Mouse (Mus musculus) cerebellum, adult 2 months (tissue): Measurements from ENCODE around the gene Sdk1. TPM values are rescaled to one million over a fixed set of nuclear protein-coding genes. Genes with fewer than 3 reads are reported as not detected.

Experiments used
- DNase-seq, 2 experiments: peaks; one replicate each; pipeline ENCODE4 v3.0.0; 2021
- H3K27ac ChIP-seq: fragments of 200-500 bp; 2 replicates; pipeline ENCODE4 v1.5.1; 2012; ENCODE audit warnings: low read length, control low read depth, inconsistent platforms; ENCODE audit not compliant: insufficient read depth
- H3K27me3 ChIP-seq: fragments of 200-500 bp; 2 replicates; pipeline ENCODE4 v1.6.1; 2012; ENCODE audit warnings: inconsistent platforms, mild to moderate bottlenecking, low read length, moderate library complexity; ENCODE audit not compliant: control insufficient read depth, insufficient read depth
- H3K4me1 ChIP-seq: fragments of 200-500 bp; 2 replicates; pipeline ENCODE4 v1.6.1; 2011; ENCODE audit warnings: low read length; ENCODE audit not compliant: control insufficient read depth, insufficient read depth
- H3K4me3 ChIP-seq: fragments of 200-500 bp; replicated peaks from 2 replicates; pipeline ENCODE3; 2011; ENCODE audit warnings: mild to moderate bottlenecking, low read depth, low read length, control low read depth; ENCODE audit not compliant: insufficient read depth
- CTCF ChIP-seq: fragments of 200-500 bp; IDR thresholded peaks from 2 replicates; pipeline ENCODE4 v1.5.1; 2011; ENCODE audit warnings: low read depth, mild to moderate bottlenecking, control low read depth, low read length, moderate library complexity, borderline replicate concordance; ENCODE audit not compliant: insufficient read depth
- POLR2A ChIP-seq: fragments of 200-500 bp; IDR thresholded peaks from 2 replicates; pipeline ENCODE4 v1.6.1; 2011; ENCODE audit warnings: low read length, control low read depth, borderline replicate concordance; ENCODE audit not compliant: insufficient read depth
- WGBS: fragments of 180-500 bp; shearing (Covaris S2); methylation state at CpG from one replicate; pipeline ENCODE4 v1.1.7; 2018; 5-methylcytosine and 5-hydroxymethylcytosine counted together
- polyA plus RNA-seq: library from polyadenylated mRNA; depleted of rRNA; stranded (reverse); fragments of >200 nt; gene quantifications from 2 replicates; pipeline ENCODE4 v1.2.3, GENCODE M21; 2012

Gene Sdk1
- polyA plus RNA-seq, 1 experiment, result 1.5 TPM

GRCm38 (mm10) chr5:141381581-141381980 is 140.3 kb downstream of the Sdk1 start:
- no peaks in the 10 kb centered on the region for H3K27me3 ChIP-seq
- H3K27ac ChIP-seq, result no peak overlapping the region
- 93% methylated on average over 7 of the region's 7 CpGs for WGBS
- H3K4me3 ChIP-seq, result no peak overlapping the region
- no peak for TF ChIP-seq POLR2A
- no peak for TF ChIP-seq CTCF
- no peaks in the 10 kb centered on the region for H3K4me1 ChIP-seq
- no peak for DNase-seq

DNA sequence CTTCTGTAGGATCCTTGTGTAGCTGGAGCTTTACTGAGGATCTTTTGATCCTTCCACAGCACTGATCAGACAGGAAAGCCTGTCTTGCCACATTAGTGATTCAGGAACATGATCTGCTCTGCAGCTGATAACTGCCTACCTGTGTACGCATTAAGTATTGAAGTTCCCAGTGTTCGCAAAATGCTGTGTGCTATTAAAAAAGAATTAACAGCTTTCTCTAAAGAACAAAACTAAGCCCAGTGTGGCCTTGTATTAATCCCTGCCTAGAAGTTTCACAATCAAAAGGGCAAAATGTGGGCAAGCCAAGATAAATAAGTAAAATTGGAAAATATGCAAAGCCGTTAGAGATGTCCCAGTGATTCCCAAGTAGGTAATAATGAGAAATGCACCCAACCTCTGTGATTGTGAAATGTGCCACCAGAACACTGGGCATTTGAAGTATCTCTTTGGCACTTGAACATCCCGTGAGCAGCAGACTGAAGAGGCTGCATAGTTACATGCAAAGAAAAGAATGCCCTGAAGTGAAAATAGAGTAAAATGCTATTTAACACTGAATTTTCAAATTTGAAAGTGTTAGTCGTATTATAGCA is 141.1 kb downstream of the Sdk1 start:
- H3K4me3 ChIP-seq, result no peak overlapping the region
- DNase-seq, result no peak
- H3K4me1 ChIP-seq, result no peaks in the 10 kb centered on the region
- H3K27me3 ChIP-seq, result no peaks in the 10 kb centered on the region
- no peak overlapping the region for H3K27ac ChIP-seq
- WGBS, result 95% methylated on average over 5 of the region's 5 CpGs
- TF ChIP-seq POLR2A (no peak), CTCF (no peak)

DNA sequence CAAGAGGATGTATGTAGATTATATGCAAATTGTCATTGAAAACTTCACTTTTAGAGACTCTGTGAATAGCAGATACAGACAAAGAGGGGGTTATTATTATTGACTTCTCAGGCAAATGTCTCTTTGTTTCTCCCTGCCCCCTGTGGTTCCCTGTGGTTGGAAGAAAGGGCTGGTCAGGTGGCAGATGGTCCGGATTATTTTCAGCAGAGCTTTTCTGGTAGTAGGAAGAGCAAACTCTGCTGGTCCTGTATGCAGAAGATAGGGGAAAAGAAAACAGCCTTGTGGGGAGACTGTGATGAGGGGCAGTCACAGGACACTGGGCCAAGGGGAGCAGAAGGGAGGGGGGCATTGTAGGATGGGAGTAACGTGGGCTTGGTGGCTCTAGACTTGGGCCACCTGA is 147.2 kb downstream of the Sdk1 start:
- TF ChIP-seq CTCF (no peak), POLR2A (no peak)
- peak in 1 of 2 experiments; percentile 1 for DNase-seq
- H3K4me3 ChIP-seq, result no peak overlapping the region
- no peaks in the 10 kb centered on the region for H3K27me3 ChIP-seq
- H3K4me1 ChIP-seq, result peaks cover 3% of the 10 kb centered on the region; the same call in 1 of the 2 replicates
- 28% methylated on average over 2 of the region's 2 CpGs for whole genome bisulfite sequencing
- H3K27ac ChIP-seq, result no peak overlapping the region

DNA sequence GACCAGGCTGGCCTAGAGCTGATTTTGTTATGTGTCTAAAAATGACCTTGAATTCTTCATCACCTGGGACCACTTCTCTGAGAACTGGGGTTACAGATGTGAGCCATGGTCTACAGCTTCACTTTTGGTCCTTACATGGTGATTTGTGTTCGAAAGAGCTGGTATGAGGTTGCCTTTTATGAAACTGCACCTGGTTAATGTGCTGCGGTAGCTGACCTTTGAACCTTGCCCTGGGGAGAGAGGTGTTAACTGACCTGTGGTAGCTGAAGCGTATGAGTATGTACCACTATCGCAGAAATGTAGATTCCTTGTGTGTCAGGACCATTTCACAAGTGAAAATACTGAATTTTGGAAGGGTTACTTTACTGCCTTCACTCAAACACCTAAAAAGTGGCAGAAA is 149.3 kb downstream of the Sdk1 start:
- H3K4me1 ChIP-seq, result peaks cover 3% of the 10 kb centered on the region; the same call in 1 of the 2 replicates
- TF ChIP-seq CTCF (no peak), POLR2A (no peak)
- 99% methylated on average over 4 of the region's 4 CpGs for WGBS
- H3K4me3 ChIP-seq, result no peak overlapping the region
- DNase-seq, result no peak
- H3K27ac ChIP-seq, result no peak overlapping the region
- H3K27me3 ChIP-seq, result no peaks in the 10 kb centered on the region

GRCm38 (mm10) chr5:141391153-141391552 is 149.9 kb downstream of the Sdk1 start:
- no peaks in the 10 kb centered on the region for H3K27me3 ChIP-seq
- H3K4me1 ChIP-seq, result peaks cover 3% of the 10 kb centered on the region; the same call in 1 of the 2 replicates
- no peak for DNase-seq
- H3K4me3 ChIP-seq, result no peak overlapping the region
- TF ChIP-seq POLR2A (no peak), CTCF (no peak)
- no peak overlapping the region for H3K27ac ChIP-seq
- WGBS, result 93% methylated on average over 5 of the region's 5 CpGs

GRCm38 (mm10) chr5:141393846-141394245 is 152.6 kb downstream of the Sdk1 start:
- TF ChIP-seq CTCF, result no peak
- no peak for TF ChIP-seq POLR2A

GRCm38 (mm10) chr5:141394586-141394985 is 153.3 kb downstream of the Sdk1 start:
- DNase-seq, result no peak
- no peaks in the 10 kb centered on the region for H3K4me1 ChIP-seq
- no peak overlapping the region for H3K27ac ChIP-seq
- WGBS, result 67% methylated on average over 8 of the region's 8 CpGs
- H3K27me3 ChIP-seq, result no peaks in the 10 kb centered on the region
- TF ChIP-seq CTCF, result no peak
- H3K4me3 ChIP-seq, result no peak overlapping the region

More at GRCm38 (mm10) chr5:141393846-141394245, 152.6 kb downstream of the Sdk1 start:
- H3K4me1 ChIP-seq, result no peaks in the 10 kb centered on the region
- WGBS, result 93% methylated on average over 4 of the region's 4 CpGs
- H3K27me3 ChIP-seq, result no peaks in the 10 kb centered on the region
- DNase-seq, result no peak
- H3K27ac ChIP-seq, result no peak overlapping the region
- no peak overlapping the region for H3K4me3 ChIP-seq

DNA sequence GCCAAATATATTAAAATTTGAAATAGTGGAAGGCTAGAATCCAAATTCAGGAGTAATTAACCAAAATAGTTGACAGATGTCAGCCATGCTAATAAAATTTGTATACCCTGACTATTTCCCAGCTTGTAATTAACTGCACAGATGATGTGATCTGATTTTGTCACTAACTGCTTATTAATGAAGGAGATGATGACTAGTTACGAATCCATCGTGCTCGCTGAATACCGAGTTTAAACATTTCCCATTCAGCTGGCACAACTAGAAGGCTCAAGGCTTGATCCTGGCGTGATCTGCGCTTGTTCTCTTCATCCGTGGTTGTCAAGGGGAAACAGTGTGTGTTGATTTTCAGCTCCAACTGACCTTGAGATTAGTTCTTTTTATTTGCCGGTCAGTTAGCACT is 162.5 kb downstream of the Sdk1 start:
- TF ChIP-seq CTCF, result no peak
- no peak for TF ChIP-seq POLR2A
- DNase-seq, result no peak
- 75% methylated on average over 8 of the region's 8 CpGs for whole genome bisulfite sequencing
- no peaks in the 10 kb centered on the region for H3K27me3 ChIP-seq
- H3K4me1 ChIP-seq, result no peaks in the 10 kb centered on the region
- H3K27ac ChIP-seq, result no peak overlapping the region
- H3K4me3 ChIP-seq, result no peak overlapping the region
